Mouse (Mus musculus): ENCODE results near the gene Gm21996. TPM values are rescaled to one million over a fixed set of nuclear protein-coding genes. Genes with fewer than 3 reads are reported as not detected.
"Not testable (repeated sequence)": the region's sequence is repeated elsewhere in the genome, so short reads cannot be mapped to it uniquely, and the experiment has no call there.

Gm21996 gene
- not detected in 2 replicates for polyA plus RNA-seq (2011; ENCODE audit: insufficient read length, low read depth, missing spikeins)

DNA sequence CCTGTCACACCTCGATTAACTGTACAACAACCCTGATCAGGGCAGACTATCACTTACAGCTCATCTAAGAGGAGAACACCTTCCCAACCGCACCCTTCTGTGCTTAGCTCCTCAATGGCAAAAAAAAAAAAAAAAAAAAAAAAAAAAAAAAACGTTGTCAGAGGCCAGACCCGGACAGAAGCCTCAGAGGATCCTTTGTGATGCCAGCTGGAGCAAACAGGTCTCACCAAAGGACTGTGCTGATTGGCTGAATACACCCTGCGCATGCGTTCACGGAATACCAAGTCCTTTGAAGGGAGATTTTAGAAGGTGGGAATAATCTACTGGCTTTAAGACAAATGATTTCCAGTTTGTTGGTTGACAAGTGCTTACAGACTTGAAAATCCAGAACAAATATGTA lies at the start of gene Gm21996:
Gm21996 (minus strand) TSS at position 101 of the 400 bp plus-strand sequence.
- not testable (repeated sequence) for H3K4me1 ChIP-seq (ENCODE audit: control insufficient read depth, insufficient read depth, low read length); H3K27ac ChIP-seq (ENCODE audit: insufficient read depth, low read length); H3K4me3 ChIP-seq (ENCODE audit: insufficient read depth, low read length)
